Mouse (Mus musculus) olfactory bulb, adult 2 months (tissue): ENCODE data around the gene Ncapd3. TPM values are rescaled to one million over a fixed set of nuclear protein-coding genes. Genes with fewer than 3 reads are reported as not detected.
A peak's percentile ranks its signal among the peaks of the same experiment; 100 is the strongest.

Experiments
- H3K27ac ChIP-seq: fragments of 200-500 bp; 2 replicates; pipeline ENCODE4 v1.5.1; 2012; ENCODE audit warnings: low read depth, low read length; ENCODE audit not compliant: insufficient read depth
- H3K4me1 ChIP-seq: fragments of 200-500 bp; 2 replicates; pipeline ENCODE4 v1.6.1; 2012; ENCODE audit warnings: low read length; ENCODE audit not compliant: control insufficient read depth, insufficient read depth
- H3K4me3 ChIP-seq: fragments of 200-500 bp; 2 replicates; pipeline ENCODE4 v1.5.1; 2012; ENCODE audit warnings: mild to moderate bottlenecking, low read depth, low read length, moderate library complexity; ENCODE audit not compliant: insufficient read depth
- CTCF ChIP-seq: fragments of 200-500 bp; IDR thresholded peaks from 2 replicates; pipeline ENCODE4 v1.5.1; 2012; ENCODE audit warnings: low read depth, mild to moderate bottlenecking, low read length, moderate library complexity; ENCODE audit not compliant: insufficient read depth
- POLR2A ChIP-seq: fragments of 200-500 bp; IDR thresholded peaks from 2 replicates; pipeline ENCODE4 v1.6.1; 2012; ENCODE audit warnings: mild to moderate bottlenecking, low read depth, low read length, moderate library complexity; ENCODE audit not compliant: insufficient read depth
- WGBS: fragments of 180-500 bp; shearing (Covaris S2); methylation state at CpG from one replicate; pipeline ENCODE4 v1.1.7; 2018; 5-methylcytosine and 5-hydroxymethylcytosine counted together
- polyA plus RNA-seq: library from polyadenylated mRNA; stranded (reverse); fragments of >200 nt; gene quantifications from 2 replicates; pipeline ENCODE4 v1.2.4, GENCODE M21; 2012; ENCODE audit warnings: low replicate concordance; ENCODE audit not compliant: missing spikeins, insufficient read depth, insufficient read length

Ncapd3 gene
- polyA plus RNA-seq, 1 experiment = 124 TPM

DNA sequence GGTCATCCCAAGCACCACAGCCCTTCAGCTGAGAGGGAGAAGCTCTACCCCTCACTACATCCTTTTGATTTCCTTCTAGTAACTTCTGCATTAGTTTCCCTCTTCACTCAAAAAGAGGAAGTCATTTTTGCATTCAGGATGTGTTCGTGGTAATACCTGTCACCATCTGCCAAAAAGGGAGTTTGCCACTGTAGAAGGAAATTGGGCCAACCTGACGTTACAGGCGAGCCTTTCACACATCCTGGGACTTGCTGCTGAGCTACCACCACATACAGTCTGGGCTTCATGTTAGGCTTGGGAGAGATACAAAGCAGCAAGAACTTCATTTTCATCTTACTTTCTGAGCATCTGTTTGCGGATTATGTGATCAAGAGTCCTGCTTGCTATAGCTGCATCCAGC is 6.3 kb upstream of the Ncapd3 start:
- Histone ChIP-seq H3K27ac (no peak overlapping the region), H3K4me1 (0 out of 2 replicates have a peak, but pooled peaks cover 6% of the 10 kb centered on the region), H3K4me3 (no peak overlapping the region)
- 62% methylated on average over 4 of the region's 4 CpGs for WGBS
- TF ChIP-seq POLR2A = no peak
- no peak for TF ChIP-seq CTCF

GRCm38 (mm10) chr9:27026708-27027107 is 3.3 kb upstream of the Ncapd3 start:
- TF ChIP-seq POLR2A (no peak), CTCF (no peak)
- Histone ChIP-seq H3K4me1 (0 out of 2 replicates have a peak, but pooled peaks cover 4% of the 10 kb centered on the region), H3K27ac (no peak overlapping the region), H3K4me3 (no peak overlapping the region)
- WGBS = 74% methylated on average over 1 of the region's 1 CpGs

DNA sequence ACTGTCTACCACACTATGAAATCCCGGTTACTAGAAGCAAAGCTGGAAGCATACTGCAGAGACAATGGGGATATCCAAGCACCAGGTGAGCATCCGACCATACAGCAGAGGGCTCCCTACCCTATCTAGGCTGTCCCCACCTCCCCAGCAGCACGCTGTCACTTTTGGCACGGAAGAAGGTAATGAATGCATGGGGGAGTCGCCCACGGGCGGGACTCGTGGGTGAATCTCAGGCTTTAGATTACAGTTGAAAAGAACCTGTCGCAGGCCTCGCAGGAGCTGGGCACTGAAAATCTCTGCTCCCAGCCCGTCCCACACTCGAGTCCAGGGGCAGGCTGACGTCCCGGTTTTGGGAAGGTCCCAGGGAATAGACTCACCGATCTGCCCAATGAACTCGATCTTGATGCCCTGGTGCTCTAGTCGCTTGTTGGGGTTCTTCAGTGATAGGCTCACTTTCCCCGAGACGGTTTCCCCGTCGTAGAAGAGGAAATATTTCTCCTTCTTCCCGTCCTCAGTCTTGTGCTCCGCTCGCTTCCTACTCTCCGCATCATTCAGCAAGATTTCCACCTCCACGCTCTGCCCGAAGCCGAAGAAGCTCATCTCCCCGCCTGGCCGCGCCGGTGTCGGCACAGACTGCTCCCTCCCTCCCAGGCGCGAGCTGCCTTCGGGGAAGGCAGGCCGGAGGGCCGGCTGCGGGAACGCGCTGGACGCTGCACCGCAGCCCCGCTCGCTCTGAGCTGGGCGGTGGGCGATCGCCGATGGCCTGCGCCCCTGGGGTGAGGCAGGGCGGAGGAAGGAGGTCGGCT is 750 bp upstream of the Ncapd3 start:
- peak overlapping the region; percentile 74 for H3K4me3 ChIP-seq
- WGBS = under 1% methylated on average over 52 of the region's 52 CpGs
- H3K27ac ChIP-seq = peak overlapping the region; percentile 81
- H3K4me1 ChIP-seq = no peaks in the 10 kb centered on the region
- TF ChIP-seq POLR2A (no peak), CTCF (no peak)

- under 1% methylated on average over 17 of the region's 17 CpGs for WGBS
- TF ChIP-seq POLR2A = no peak
- no peak overlapping the region for H3K27ac ChIP-seq
- H3K4me1 ChIP-seq = no peaks in the 10 kb centered on the region
- H3K4me3 ChIP-seq = peak overlapping the region; percentile 74
Measured at GRCm38 (mm10) chr9:27030763-27031100, 757 bp downstream of the Ncapd3 start.

DNA sequence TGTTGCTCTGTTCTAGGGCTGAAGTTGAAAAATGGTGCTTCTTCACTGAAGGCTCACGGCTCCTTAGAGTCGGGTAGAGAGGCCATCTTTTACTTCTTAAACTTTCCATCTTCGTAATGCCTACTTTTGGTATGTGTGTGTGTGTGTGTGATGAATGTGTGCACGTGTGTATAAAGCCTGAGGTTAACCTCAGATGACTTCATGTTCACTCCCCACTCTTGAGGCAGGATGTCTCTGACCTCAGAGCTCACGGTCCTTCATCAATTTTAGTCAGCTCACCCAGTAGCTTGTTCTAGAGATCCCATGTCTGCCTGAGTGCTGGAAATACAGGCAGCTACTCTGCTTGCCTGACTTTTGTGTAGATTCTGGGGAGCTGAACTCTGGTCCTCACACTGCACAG is 13.9 kb downstream of the Ncapd3 start:
- 93% methylated on average over 5 of the region's 5 CpGs for WGBS
- Histone ChIP-seq H3K27ac (no peak overlapping the region), H3K4me1 (no peaks in the 10 kb centered on the region), H3K4me3 (no peak overlapping the region)
- no peak for TF ChIP-seq CTCF

GRCm38 (mm10) chr9:27049492-27049891 is 19.5 kb downstream of the Ncapd3 start:
- 71% methylated on average over 2 of the region's 2 CpGs for WGBS
- TF ChIP-seq POLR2A (no peak), CTCF (no peak)
- no peaks in the 10 kb centered on the region for H3K4me1 ChIP-seq
- H3K27ac ChIP-seq = no peak overlapping the region
- no peak overlapping the region for H3K4me3 ChIP-seq

- WGBS = 94% methylated on average over 5 of the region's 5 CpGs
- H3K4me3 ChIP-seq = no peak overlapping the region
- no peaks in the 10 kb centered on the region for H3K4me1 ChIP-seq
- TF ChIP-seq CTCF (no peak), POLR2A (no peak)
- H3K27ac ChIP-seq = no peak overlapping the region
Measured at GRCm38 (mm10) chr9:27058341-27058740, 28.4 kb downstream of the Ncapd3 start.

GRCm38 (mm10) chr9:27070895-27071294 is 40.9 kb downstream of the Ncapd3 start:
- H3K27ac ChIP-seq = no peak overlapping the region
- peaks cover 5% of the 10 kb centered on the region for H3K4me1 ChIP-seq
- WGBS = 84% methylated on average over 4 of the region's 4 CpGs
- TF ChIP-seq CTCF (no peak), POLR2A (no peak)
- no peak overlapping the region for H3K4me3 ChIP-seq

GRCm38 (mm10) chr9:27074677-27075076 is 44.7 kb downstream of the Ncapd3 start:
- TF ChIP-seq POLR2A (no peak), CTCF (no peak)
- peaks cover 5% of the 10 kb centered on the region for H3K4me1 ChIP-seq
- WGBS = 80% methylated on average over 1 of the region's 1 CpGs
- no peak overlapping the region for H3K27ac ChIP-seq
- H3K4me3 ChIP-seq = no peak overlapping the region

- TF ChIP-seq POLR2A (no peak), CTCF (no peak)
- no peak overlapping the region for H3K4me3 ChIP-seq
- H3K27ac ChIP-seq = no peak overlapping the region
- H3K4me1 ChIP-seq = peaks cover 5% of the 10 kb centered on the region
Measured at GRCm38 (mm10) chr9:27075812-27076211, 45.8 kb downstream of the Ncapd3 start.
